Mouse (Mus musculus): ENCODE data around the gene Gm49416. TPM values are rescaled to one million over a fixed set of nuclear protein-coding genes. Genes with fewer than 3 reads are reported as not detected.

Gm49416 gene
- polyA plus RNA-seq, 1 experiment from 2014 or later, result not detected

DNA sequence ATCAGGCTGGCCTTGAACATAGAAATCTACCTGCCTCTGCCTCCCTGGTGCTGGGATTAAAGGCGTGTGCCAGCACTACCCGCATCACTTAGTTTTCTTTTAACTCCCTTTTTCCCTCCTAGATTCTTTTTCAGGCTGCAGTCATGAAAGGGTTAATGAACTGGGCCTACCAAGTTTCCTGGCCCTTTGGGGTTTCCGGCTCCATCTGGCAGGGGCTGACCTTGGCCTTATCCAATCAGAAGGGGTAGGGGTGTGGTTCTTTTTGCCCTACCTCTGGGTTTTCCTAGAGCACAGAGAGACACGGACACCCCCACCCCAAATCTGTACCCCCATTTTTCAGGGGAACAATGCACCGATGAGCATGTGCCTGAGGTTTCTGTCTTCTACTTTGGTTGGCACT is 56.0 kb downstream of the Gm49416 start:
- 13% methylated on average over 5 of the region's 5 CpGs for WGBS
- Histone ChIP-seq H3K27me3 (replicated peaks) (no peaks in the 10 kb centered on the region), H3K9me3 (no peaks in the 10 kb centered on the region), H3K27ac (0 out of 2 replicates have a peak overlapping the region, but pooled peaks have one; percentile 35), H3K9ac (no peak overlapping the region), H3K4me1 (peaks cover 30% of the 10 kb centered on the region), H3K4me3 (replicated peaks) (peak overlapping the region; percentile 26), H3K36me3 (peaks cover 44% of the 10 kb centered on the region), H3K4me2 (peak overlapping the region; percentile 67)
- no peak for ATAC-seq (ENCODE audit: insufficient read depth, low FRiP score, low read depth)

Small RNA genes lying within 50 kb of the gene (microRNA-seq; reads per million reads assigned to microRNA genes)
- gene Mir5136, result not detected

Other genes starting within 250 kb of the Gm49416 start
- gene Chrm1, start 225.1 kb upstream of the Gm49416 start, polyA plus RNA-seq (2015; fragmentation: Nextera tagmentation; extraction: Ambion mirVana), result 0.88 and 0.98 TPM in 2 replicates
- gene Slc3a2, start 165.6 kb upstream of the Gm49416 start, polyA plus RNA-seq (2015; fragmentation: Nextera tagmentation; extraction: Ambion mirVana), result 111 and 122 TPM in 2 replicates
- 76.3 and 90.4 TPM in 2 replicates for gene Wdr74, start 153.1 kb upstream of the Gm49416 start, polyA plus RNA-seq (2015; fragmentation: Nextera tagmentation; extraction: Ambion mirVana)
- gene 1700092M07Rik, start 148.2 kb upstream of the Gm49416 start, polyA plus RNA-seq (2015; fragmentation: Nextera tagmentation; extraction: Ambion mirVana), result 1.4 and 1.7 TPM in 2 replicates
- gene Stx5a, start 147.5 kb upstream of the Gm49416 start, polyA plus RNA-seq (2015; fragmentation: Nextera tagmentation; extraction: Ambion mirVana), result 132 and 134 TPM in 2 replicates
- gene Nxf1, start 131.9 kb upstream of the Gm49416 start, polyA plus RNA-seq (2015; fragmentation: Nextera tagmentation; extraction: Ambion mirVana), result 159 and 160 TPM in 2 replicates
- 158 and 161 TPM in 2 replicates for gene Tmem223, start 117.9 kb upstream of the Gm49416 start, polyA plus RNA-seq (2015; fragmentation: Nextera tagmentation; extraction: Ambion mirVana)
- gene Tmem179b, start 114.5 kb upstream of the Gm49416 start, polyA plus RNA-seq (2015; fragmentation: Nextera tagmentation; extraction: Ambion mirVana), result 95.7 and 104 TPM in 2 replicates
- gene Taf6l, start 102.5 kb upstream of the Gm49416 start, polyA plus RNA-seq (2015; fragmentation: Nextera tagmentation; extraction: Ambion mirVana), result 26.3 and 26.9 TPM in 2 replicates
- 136 and 137 TPM in 2 replicates for gene Polr2g, start 90.3 kb upstream of the Gm49416 start, polyA plus RNA-seq (2015; fragmentation: Nextera tagmentation; extraction: Ambion mirVana)
- gene Zbtb3, start 86.4 kb upstream of the Gm49416 start, polyA plus RNA-seq (2015; fragmentation: Nextera tagmentation; extraction: Ambion mirVana), result 4.1 and 4.4 TPM in 2 replicates
- 49.7 and 52.1 TPM in 2 replicates for gene Ttc9c, start 69.6 kb upstream of the Gm49416 start, polyA plus RNA-seq (2015; fragmentation: Nextera tagmentation; extraction: Ambion mirVana)
- 5.9 and 6.6 TPM in 2 replicates for gene Hnrnpul2, start 68.9 kb upstream of the Gm49416 start, polyA plus RNA-seq (2015; fragmentation: Nextera tagmentation; extraction: Ambion mirVana)
- gene AC129217.1, start 59.2 kb upstream of the Gm49416 start, polyA plus RNA-seq (2015; fragmentation: Nextera tagmentation; extraction: Ambion mirVana), result not detected in 2 replicates
- gene Bscl2, start 51.5 kb upstream of the Gm49416 start, polyA plus RNA-seq (2015; fragmentation: Nextera tagmentation; extraction: Ambion mirVana), result 49.7 and 53.4 TPM in 2 replicates
- gene Gng3, start 49.7 kb upstream of the Gm49416 start, polyA plus RNA-seq (2015; fragmentation: Nextera tagmentation; extraction: Ambion mirVana), result 11.2 and 14.7 TPM in 2 replicates
- 1.6 and 1.8 TPM in 2 replicates for gene Lrrn4cl, start 38.2 kb upstream of the Gm49416 start, polyA plus RNA-seq (2015; fragmentation: Nextera tagmentation; extraction: Ambion mirVana)
- 160 and 163 TPM in 2 replicates for gene Ubxn1, start 17.4 kb upstream of the Gm49416 start, polyA plus RNA-seq (2015; fragmentation: Nextera tagmentation; extraction: Ambion mirVana)
- 61.9 and 62.8 TPM in 2 replicates for gene Uqcc3, start 8.0 kb upstream of the Gm49416 start, polyA plus RNA-seq (2015; fragmentation: Nextera tagmentation; extraction: Ambion mirVana)
- 69.9 and 93.9 TPM in 2 replicates for gene Lbhd1, start 5.2 kb upstream of the Gm49416 start, polyA plus RNA-seq (2015; fragmentation: Nextera tagmentation; extraction: Ambion mirVana)
- not detected in 2 replicates for gene Gm49403, start 5.0 kb upstream of the Gm49416 start, polyA plus RNA-seq (2015; fragmentation: Nextera tagmentation; extraction: Ambion mirVana)
- 82.3 and 82.9 TPM in 2 replicates for gene 1810009A15Rik, start 73 bp upstream of the Gm49416 start, polyA plus RNA-seq (2015; fragmentation: Nextera tagmentation; extraction: Ambion mirVana)
- gene Ints5, start 4.1 kb downstream of the Gm49416 start, polyA plus RNA-seq (2015; fragmentation: Nextera tagmentation; extraction: Ambion mirVana), result 36.8 and 43.6 TPM in 2 replicates
- gene Ganab, start 9.1 kb downstream of the Gm49416 start, polyA plus RNA-seq (2015; fragmentation: Nextera tagmentation; extraction: Ambion mirVana), result 89.3 and 103 TPM in 2 replicates
- gene B3gat3, start 31.4 kb downstream of the Gm49416 start, polyA plus RNA-seq (2015; fragmentation: Nextera tagmentation; extraction: Ambion mirVana), result 39.8 and 44.5 TPM in 2 replicates
- 3.3 and 3.4 TPM in 2 replicates for gene Rom1, start 40.4 kb downstream of the Gm49416 start, polyA plus RNA-seq (2015; fragmentation: Nextera tagmentation; extraction: Ambion mirVana)
- 31.7 and 32.6 TPM in 2 replicates for gene Eml3, start 40.6 kb downstream of the Gm49416 start, polyA plus RNA-seq (2015; fragmentation: Nextera tagmentation; extraction: Ambion mirVana)
- gene Mta2, start 52.9 kb downstream of the Gm49416 start, polyA plus RNA-seq (2015; fragmentation: Nextera tagmentation; extraction: Ambion mirVana), result 132 and 142 TPM in 2 replicates
- gene Tut1, start 64.9 kb downstream of the Gm49416 start, polyA plus RNA-seq (2015; fragmentation: Nextera tagmentation; extraction: Ambion mirVana), result 29.1 and 31.8 TPM in 2 replicates
- 383 and 461 TPM in 2 replicates for gene Eef1g, start 78.1 kb downstream of the Gm49416 start, polyA plus RNA-seq (2015; fragmentation: Nextera tagmentation; extraction: Ambion mirVana)
- gene Ahnak, start 100.4 kb downstream of the Gm49416 start, polyA plus RNA-seq (2015; fragmentation: Nextera tagmentation; extraction: Ambion mirVana), result 32.2 and 43.5 TPM in 2 replicates
- gene Scgb1a1, start 199.0 kb downstream of the Gm49416 start, polyA plus RNA-seq (2015; fragmentation: Nextera tagmentation; extraction: Ambion mirVana), result not detected in 2 replicates
- 13.7 and 16.4 TPM in 2 replicates for gene Asrgl1, start 246.7 kb downstream of the Gm49416 start, polyA plus RNA-seq (2015; fragmentation: Nextera tagmentation; extraction: Ambion mirVana)